Mouse (Mus musculus): Measurements from ENCODE around the gene Mthfd1l. TPM values are rescaled to one million over a fixed set of nuclear protein-coding genes. Genes with fewer than 3 reads are reported as not detected.

The Mthfd1l gene
- 10 to 100 TPM; 14.4 to 16.6 TPM for total RNA-seq (2023)

GRCm38 (mm10) chr10:3972981-3973588 lies at the start of gene Mthfd1l:
Gene Mthfd1l, plus strand, starts transcription at chr10:3973118.

Other genes starting within 250 kb of the Mthfd1l start
- gene Plekhg1, start 232.8 kb upstream of the Mthfd1l start, total RNA-seq (2023), result 10 to 100 TPM; 24.0 to 27.3 TPM